Mouse (Mus musculus) heart, adult 2 months (tissue): ENCODE data around the gene Apol9b.

Experiments used
- CTCF ChIP-seq: fragments of 200-600 bp; IDR thresholded peaks from 2 replicates; pipeline ENCODE4 v1.8.1; 2022; ENCODE audit warnings: antibody characterized with exemption, mild to moderate bottlenecking, moderate library complexity
- EP300 ChIP-seq: fragments of 200-500 bp; IDR thresholded peaks from 2 replicates; pipeline ENCODE4 v1.6.1; 2011; ENCODE audit warnings: low read depth, low read length, control low read depth; ENCODE audit not compliant: insufficient read depth
- POLR2A ChIP-seq: fragments of 200-500 bp; IDR thresholded peaks from 2 replicates; pipeline ENCODE4 v1.6.1; 2011; ENCODE audit warnings: mild to moderate bottlenecking, low read depth, low read length, control low read depth; ENCODE audit not compliant: insufficient read depth

DNA sequence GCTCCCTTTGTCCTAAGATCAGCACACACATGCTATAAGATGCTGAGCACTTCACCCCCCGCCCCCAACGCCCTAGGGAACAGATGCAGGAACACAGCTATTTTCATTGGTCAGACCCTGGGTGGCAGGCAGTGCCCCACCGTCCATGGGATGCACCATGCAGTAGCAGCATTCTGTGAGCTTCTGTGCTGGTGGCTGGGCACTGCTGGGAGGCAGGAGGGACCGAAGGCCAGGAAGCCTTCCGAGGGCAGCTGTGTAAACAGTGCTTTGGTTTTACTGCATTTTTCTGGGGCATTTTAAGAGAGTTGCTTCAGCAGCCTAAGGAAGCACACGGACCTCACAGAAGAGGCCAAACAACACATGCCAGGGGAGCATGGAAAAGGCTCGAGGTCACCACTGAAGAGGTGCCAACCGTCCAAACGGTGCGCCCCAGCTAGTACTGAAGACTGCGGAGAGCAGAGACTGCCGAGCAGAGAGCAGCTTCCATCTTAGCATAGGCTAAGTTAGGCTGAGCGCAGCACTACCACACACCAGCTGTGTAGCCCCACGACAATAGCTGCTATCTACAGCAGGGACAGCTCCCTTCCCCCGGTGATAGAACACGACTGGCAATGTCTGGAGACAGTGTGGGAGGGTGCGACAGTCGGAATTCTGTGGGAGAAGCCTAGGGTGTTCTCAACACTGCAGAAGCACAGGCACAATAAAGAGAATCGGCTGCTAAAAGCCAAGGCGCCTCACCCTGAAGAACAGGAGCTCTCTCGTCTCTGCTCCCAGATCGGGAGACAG lies 55.4 kb downstream of the Apol9b start:
- TF ChIP-seq CTCF (no peak), POLR2A (no peak), EP300 (no peak)
